Mouse (Mus musculus) hematopoietic stem cell, adult 5-6 weeks (primary cell): ENCODE results near the gene Ubr3. TPM values are rescaled to one million over a fixed set of nuclear protein-coding genes. Genes with fewer than 3 reads are reported as not detected.

ENCODE experiments used
- ATAC-seq, 2 experiments: fragments of 125-278 bp in 1 of 2; replicated peaks in 1 of 2; 2 replicates each; pipeline ENCODE4 v1.8.0; 2016 to 2017; ENCODE audit warnings: inconsistent platforms in 2 of 2, mild to moderate bottlenecking in 2 of 2, moderate number of reproducible peaks in 2 of 2, low read depth in 1 of 2, moderate TSS enrichment in 1 of 2; ENCODE audit not compliant: low FRiP score in 2 of 2, poor library complexity in 2 of 2, severe bottlenecking in 2 of 2, insufficient read depth in 1 of 2, low TSS enrichment in 1 of 2
- total RNA-seq: library from RNA; stranded (forward); fragments of 172-1452, 232-1000 nt; gene quantifications from 2 replicates; pipeline ENCODE4 v1.2.3, GENCODE M21; 2017

Gene Ubr3
- total RNA-seq, 1 experiment from 2014 or later: 62.1 TPM

- peak; percentile 32 to 48 for ATAC-seq
Measured at GRCm38 (mm10) chr2:69994779-69995178, 97.7 kb downstream of the Ubr3 start.

GRCm38 (mm10) chr2:69999097-69999770 is 102.2 kb downstream of the Ubr3 start:
- no peak for ATAC-seq

- ATAC-seq: no peak
Measured at GRCm38 (mm10) chr2:70000316-70000715, 103.3 kb downstream of the Ubr3 start.

DNA sequence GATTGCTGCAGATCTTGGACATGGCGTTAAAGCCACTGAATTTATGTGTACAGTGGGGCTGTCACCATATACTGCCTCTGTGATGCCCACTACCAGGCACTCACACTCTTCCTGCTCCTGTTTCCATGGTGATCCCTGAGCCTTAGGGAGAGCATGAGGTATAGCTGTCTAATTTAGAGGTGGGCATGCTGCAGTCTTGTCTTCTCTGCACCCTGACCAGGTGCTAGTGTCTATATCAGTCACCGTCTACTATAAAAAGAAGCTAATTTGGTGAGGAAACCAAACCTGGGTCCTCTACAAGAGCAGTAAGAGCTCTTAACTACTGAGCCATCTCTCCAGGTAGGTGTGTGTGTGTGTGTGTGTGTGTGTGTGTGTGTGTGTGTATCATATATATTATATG is 109.4 kb downstream of the Ubr3 start:
- ATAC-seq: no peak

GRCm38 (mm10) chr2:70012941-70013340 is 115.9 kb downstream of the Ubr3 start:
- no peak for ATAC-seq

DNA sequence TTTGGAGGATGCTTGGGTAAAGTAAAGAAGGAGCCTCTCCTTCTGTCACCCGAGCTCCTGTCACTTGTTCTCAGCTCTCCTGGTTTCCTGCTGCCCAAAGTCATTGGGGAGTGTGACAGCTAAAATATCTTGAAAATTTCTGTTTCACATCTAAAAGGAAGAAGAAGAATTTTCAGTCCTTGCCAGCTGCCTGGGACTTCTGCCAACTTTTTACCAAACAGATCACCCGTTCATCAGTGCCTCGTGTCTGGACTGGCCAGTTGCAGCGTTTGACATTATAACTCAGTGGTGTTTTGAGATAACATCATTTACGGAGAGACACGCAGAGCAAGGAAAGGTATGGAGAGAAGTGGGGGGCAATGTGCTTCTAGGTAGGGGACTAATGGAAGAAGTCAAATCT is 121.2 kb downstream of the Ubr3 start:
- no peak for ATAC-seq

GRCm38 (mm10) chr2:70024454-70024853 is 127.4 kb downstream of the Ubr3 start:
- no peak for ATAC-seq

- ATAC-seq: no peak
Measured at GRCm38 (mm10) chr2:70025711-70026110, 128.7 kb downstream of the Ubr3 start.

DNA sequence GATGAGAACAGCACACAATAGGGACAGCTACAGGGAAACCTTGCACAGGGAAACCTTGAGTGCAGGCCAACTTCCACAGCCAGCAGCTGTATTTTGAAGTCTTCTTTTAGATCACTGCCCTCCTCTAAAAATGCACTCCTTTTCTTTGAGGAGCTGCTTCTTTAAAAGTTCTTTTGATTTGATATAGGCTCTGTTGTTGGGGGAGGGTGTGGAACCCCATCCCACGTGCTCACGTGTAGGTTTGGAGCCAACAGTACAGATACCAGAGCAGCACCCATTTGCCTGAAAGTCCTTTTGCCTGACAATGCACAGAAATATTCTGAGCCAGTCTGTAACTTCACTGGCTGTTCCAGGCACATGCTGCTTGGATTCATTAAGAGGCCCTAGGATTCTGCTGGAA is 134.4 kb downstream of the Ubr3 start:
- ATAC-seq: no peak

DNA sequence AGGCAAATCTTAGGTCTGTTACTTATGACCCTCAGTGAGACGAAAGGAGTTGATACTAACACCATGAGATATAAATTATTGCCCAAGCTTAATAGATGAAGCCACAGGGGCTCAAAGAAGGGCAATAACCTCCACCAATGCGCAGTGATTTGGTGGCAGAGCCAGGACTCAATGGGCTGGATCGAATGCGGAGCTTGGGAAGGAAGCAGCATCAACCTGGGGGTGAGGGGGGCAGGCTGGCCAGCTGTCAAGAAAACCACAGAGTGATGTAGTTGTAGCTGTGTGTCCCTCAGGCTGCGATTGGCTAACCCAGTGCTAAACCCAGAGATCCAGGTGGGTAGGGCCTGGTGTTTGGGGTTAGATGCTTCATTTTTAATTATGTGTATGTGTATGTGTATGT is 137.8 kb downstream of the Ubr3 start:
- no peak for ATAC-seq

DNA sequence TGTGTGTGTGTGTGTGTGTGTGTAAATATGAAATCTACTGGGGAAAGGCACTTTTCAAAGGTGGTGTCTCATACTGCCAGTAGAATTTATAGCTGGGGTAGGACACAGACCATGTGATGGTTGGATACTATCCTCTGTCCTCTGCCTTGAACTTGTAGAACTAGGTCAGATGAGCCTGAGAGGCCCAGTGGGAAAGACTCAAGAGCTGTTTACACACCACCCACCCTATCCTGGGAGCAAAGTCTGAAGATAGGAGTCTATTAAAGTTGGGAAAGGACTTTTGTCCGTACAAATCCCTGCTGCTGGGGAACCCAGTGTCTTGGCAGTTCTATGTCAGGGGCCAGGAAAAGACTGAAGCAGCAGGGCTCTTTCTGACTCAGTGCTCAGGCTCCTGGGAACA is 138.3 kb downstream of the Ubr3 start:
- ATAC-seq: no peak

- ATAC-seq: no peak
Measured at GRCm38 (mm10) chr2:70037221-70037620, 140.2 kb downstream of the Ubr3 start.

GRCm38 (mm10) chr2:70038752-70039151 is 141.7 kb downstream of the Ubr3 start, which contains the start of gene Myo3b:
Myo3b (plus strand) TSS chr2:70039126.
- ATAC-seq: no peak

GRCm38 (mm10) chr2:70044466-70044865 is 147.4 kb downstream of the Ubr3 start:
- no peak for ATAC-seq

DNA sequence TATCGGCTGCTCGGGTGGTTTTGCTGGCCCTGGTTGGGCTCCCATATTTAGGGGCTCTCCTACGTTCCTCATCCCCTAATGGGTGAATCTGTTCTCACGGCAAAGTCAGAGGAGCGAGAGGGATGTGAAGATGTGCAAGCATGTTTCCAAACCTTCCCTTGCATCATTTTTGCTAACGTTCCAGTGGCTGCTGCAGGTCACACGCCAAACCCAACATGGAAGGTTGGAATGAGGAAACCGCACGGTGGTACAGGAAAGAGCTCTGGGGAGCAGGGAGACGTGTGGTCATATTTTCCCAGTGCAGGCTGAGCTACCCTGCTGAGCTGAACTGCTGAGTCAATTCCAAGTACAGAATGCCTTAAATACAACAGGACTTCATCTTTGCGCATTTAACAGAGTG is 150.8 kb downstream of the Ubr3 start:
- ATAC-seq: peak; percentile 49 to 75

DNA sequence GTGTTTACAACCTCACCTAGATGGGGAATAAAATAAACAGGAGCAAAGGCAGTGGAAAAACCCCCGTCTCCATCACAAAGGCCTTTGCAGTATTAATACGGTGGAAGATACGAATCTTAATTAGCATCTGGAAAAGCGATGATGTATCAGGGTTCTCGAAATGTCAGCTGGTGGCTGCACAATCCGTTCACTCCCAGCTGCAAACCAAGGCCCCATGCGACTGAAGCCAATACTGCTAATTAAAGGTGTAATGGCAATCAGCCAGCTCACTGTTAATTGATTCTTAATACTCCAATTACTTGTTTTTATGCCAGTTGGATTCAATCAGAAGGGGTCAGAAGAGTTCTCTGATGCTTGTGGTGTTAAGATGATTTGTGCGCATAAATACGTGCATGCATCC is 156.8 kb downstream of the Ubr3 start:
- no peak for ATAC-seq

DNA sequence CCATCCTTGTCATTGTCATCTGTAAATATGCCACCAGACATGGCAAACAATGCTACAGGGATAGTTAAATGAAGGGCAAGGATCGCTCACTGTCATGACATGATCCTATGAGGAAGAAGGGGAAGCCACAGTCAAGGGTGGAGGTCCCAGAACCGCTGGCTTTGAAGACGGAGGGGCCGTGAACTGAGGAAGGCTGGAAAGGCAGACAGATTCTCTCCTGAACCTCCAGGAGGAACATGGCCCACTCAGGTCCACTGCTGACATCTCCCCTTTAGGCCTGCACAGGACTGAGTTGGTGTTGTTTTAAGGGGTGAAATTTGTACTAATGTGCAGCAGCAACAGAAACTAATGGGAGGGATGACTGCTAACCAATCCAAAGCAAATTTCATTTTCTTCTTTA is 161.2 kb downstream of the Ubr3 start:
- ATAC-seq: no peak

- no peak for ATAC-seq
Measured at GRCm38 (mm10) chr2:70060359-70061345, 163.6 kb downstream of the Ubr3 start.
